Mouse (Mus musculus) thymus, postnatal 36 days (tissue): ENCODE measurements around the gene Obp2b.

Source experiments
- DNase-seq, 2 experiments: peaks; one replicate each; pipeline ENCODE4 v3.0.0; 2022; ENCODE audit warnings: mixed read lengths in 2 of 2

The Obp2b gene

GRCm38 (mm10) chr2:25779076-25779475 lies 42.3 kb downstream of the Obp2b start:
- no peak for DNase-seq

- DNase-seq, result no peak
Observed at GRCm38 (mm10) chr2:25780921-25781320, 44.1 kb downstream of the Obp2b start.

- DNase-seq, result no peak
Observed at GRCm38 (mm10) chr2:25781957-25782356, 45.1 kb downstream of the Obp2b start, which contains the start of gene Gm13539. Gene Gm13539, plus strand, starts transcription at chr2:25782257.

- DNase-seq, result no peak
Observed at GRCm38 (mm10) chr2:25785573-25786322, 48.9 kb downstream of the Obp2b start.

- DNase-seq, result no peak
Observed at GRCm38 (mm10) chr2:25789092-25789491, 52.3 kb downstream of the Obp2b start.
